Mouse (Mus musculus) MEL (cell line): ENCODE results near the gene Acvr2b. TPM values are rescaled to one million over a fixed set of nuclear protein-coding genes. Genes with fewer than 3 reads are reported as not detected.

Source experiments
- DNase-seq: peaks from one replicate; pipeline ENCODE4 v3.0.0; 2011; ENCODE audit warnings: low read depth, low spot score
- H3K27ac ChIP-seq: 2 replicates; pipeline ENCODE4 v1.5.1; 2012; ENCODE audit warnings: low read depth, mild to moderate bottlenecking, control low read depth, low read length, moderate library complexity; ENCODE audit not compliant: control insufficient read depth
- H3K27me3 ChIP-seq, 2 experiments: fragments of 150-350 bp in 1 of 2; sonication (generic) in 1 of 2; 2 replicates each; pipeline ENCODE4 v1.6.1; 2012; ENCODE audit warnings: low read length in 2 of 2, mild to moderate bottlenecking in 2 of 2, improper control_type of control experiment in 1 of 2, moderate library complexity in 1 of 2; ENCODE audit not compliant: insufficient read depth in 2 of 2, control insufficient read depth in 1 of 2
- H3K36me3 ChIP-seq, 2 experiments: 2 replicates each; pipeline ENCODE4 v1.6.1; 2012 to 2014; ENCODE audit warnings: low read length in 2 of 2, improper control_type of control experiment in 1 of 2, inconsistent platforms in 1 of 2, mild to moderate bottlenecking in 1 of 2; ENCODE audit not compliant: insufficient read depth in 2 of 2, control insufficient read depth in 1 of 2
- H3K4me1 ChIP-seq, 2 experiments: fragments of 150-350 bp in 1 of 2; sonication (generic) in 1 of 2; 2 replicates each; pipeline ENCODE4 v1.6.1; 2012; ENCODE audit warnings: low read length in 2 of 2, improper control_type of control experiment in 1 of 2, mild to moderate bottlenecking in 1 of 2; ENCODE audit not compliant: insufficient read depth in 2 of 2, control insufficient read depth in 1 of 2
- H3K4me3 ChIP-seq, 2 experiments: fragments of 150-350 bp in 1 of 2; sonication (generic) in 1 of 2; 2 replicates each; pipeline ENCODE4 v1.5.1; 2012; ENCODE audit warnings: low read depth in 2 of 2, low read length in 2 of 2, mild to moderate bottlenecking in 2 of 2, moderate library complexity in 2 of 2, control low read depth in 1 of 2, improper control_type of control experiment in 1 of 2; ENCODE audit not compliant: control insufficient read depth in 1 of 2, insufficient read depth in 1 of 2
- H3K79me2 ChIP-seq: 2 replicates; pipeline ENCODE4 v1.6.1; 2012; ENCODE audit warnings: mild to moderate bottlenecking, low read length, moderate library complexity; ENCODE audit not compliant: control insufficient read depth, poor library complexity, insufficient read depth
- H3K9ac ChIP-seq: 2 replicates; pipeline ENCODE4 v1.6.1; 2012; ENCODE audit warnings: low read depth, mild to moderate bottlenecking, control low read depth, low read length, moderate library complexity; ENCODE audit not compliant: control insufficient read depth, poor library complexity, severe bottlenecking
- H3K9me3 ChIP-seq: fragments of 150-350 bp; sonication (generic); replicated peaks from 2 replicates; pipeline ENCODE4 v1.6.1; 2012; ENCODE audit warnings: mild to moderate bottlenecking, low read length, improper control_type of control experiment, moderate library complexity; ENCODE audit not compliant: insufficient read depth
- CHD1 ChIP-seq: IDR thresholded peaks from 2 replicates; pipeline ENCODE4 v1.6.1; 2012; ENCODE audit warnings: low read depth, mild to moderate bottlenecking, inconsistent platforms, low read length, improper control_type of control experiment
- CHD2 ChIP-seq: IDR thresholded peaks from 2 replicates; pipeline ENCODE4 v1.6.1; 2011; ENCODE audit warnings: low read length, improper control_type of control experiment
- CTCF ChIP-seq, 3 experiments: IDR thresholded peaks in 2 of 3; conservative IDR thresholded peaks in 1 of 3; 2 replicates each; pipeline ENCODE4 v1.5.1; 2011 to 2012; ENCODE audit warnings: low read length in 3 of 3, low read depth in 2 of 3, mild to moderate bottlenecking in 2 of 3, improper control_type of control experiment in 1 of 3, inconsistent platforms in 1 of 3, mixed read lengths in 1 of 3, moderate library complexity in 1 of 3; ENCODE audit not compliant: control insufficient read depth in 1 of 3, insufficient read depth in 1 of 3, poor library complexity in 1 of 3, severe bottlenecking in 1 of 3
- EP300 ChIP-seq, 2 experiments: IDR thresholded peaks; 2 replicates each; pipeline ENCODE4 v1.6.1; 2011; ENCODE audit warnings: improper control_type of control experiment in 2 of 2, low read length in 2 of 2, low read depth in 1 of 2, mild to moderate bottlenecking in 1 of 2
- ETS1 ChIP-seq: IDR thresholded peaks from 2 replicates; pipeline ENCODE4 v1.6.1; 2012; ENCODE audit warnings: low read depth, mild to moderate bottlenecking, inconsistent platforms, low read length, improper control_type of control experiment, moderate library complexity
- GABPA ChIP-seq: IDR thresholded peaks from 2 replicates; pipeline ENCODE4 v1.6.1; 2012; ENCODE audit warnings: low read depth, mild to moderate bottlenecking, inconsistent platforms, low read length, improper control_type of control experiment, moderate library complexity
- GATA1 ChIP-seq: IDR thresholded peaks from 2 replicates; pipeline ENCODE4 v1.6.1; 2011; ENCODE audit warnings: low read depth, low read length, improper control_type of control experiment
- JUND ChIP-seq: IDR thresholded peaks from 2 replicates; pipeline ENCODE4 v1.6.1; 2011; ENCODE audit warnings: low read depth, mild to moderate bottlenecking, improper control_type of control experiment, low read length
- KAT2A ChIP-seq: conservative IDR thresholded peaks from 2 replicates; pipeline ENCODE4 v1.6.1; 2012; ENCODE audit warnings: low read depth, low read length, improper control_type of control experiment, inconsistent platforms
- MAX ChIP-seq: IDR thresholded peaks from 2 replicates; pipeline ENCODE4 v1.6.1; 2011; ENCODE audit warnings: low read length, improper control_type of control experiment
- MAZ ChIP-seq: IDR thresholded peaks from 2 replicates; pipeline ENCODE4 v1.6.1; 2012; ENCODE audit warnings: low read depth, mild to moderate bottlenecking, inconsistent platforms, low read length, improper control_type of control experiment
- MYC ChIP-seq: IDR thresholded peaks from 2 replicates; pipeline ENCODE4 v1.6.1; 2011; ENCODE audit warnings: low read depth, mild to moderate bottlenecking, low read length, improper control_type of control experiment, moderate library complexity
- POLR2A ChIP-seq, 2 experiments: IDR thresholded peaks; 2 replicates each; pipeline ENCODE4 v1.6.1; 2011 to 2012; ENCODE audit warnings: low read length in 2 of 2, mild to moderate bottlenecking in 2 of 2, control low read depth in 1 of 2, improper control_type of control experiment in 1 of 2, low read depth in 1 of 2, moderate library complexity in 1 of 2; ENCODE audit not compliant: control insufficient read depth in 1 of 2, insufficient read depth in 1 of 2, poor library complexity in 1 of 2
- POLR2AphosphoS2 ChIP-seq: IDR thresholded peaks from 2 replicates; pipeline ENCODE4 v1.6.1; 2011; ENCODE audit warnings: low read length, improper control_type of control experiment
- POLR2AphosphoS5 ChIP-seq: IDR thresholded peaks from 2 replicates; pipeline ENCODE4 v1.6.1; 2012; ENCODE audit warnings: low read depth, borderline replicate concordance, mild to moderate bottlenecking, inconsistent platforms, low read length, moderate library complexity, mixed read lengths
- RCOR1 ChIP-seq: IDR thresholded peaks from 2 replicates; pipeline ENCODE4 v1.6.1; 2012; ENCODE audit warnings: low read depth, mild to moderate bottlenecking, inconsistent platforms, low read length, improper control_type of control experiment
- SIN3A ChIP-seq: IDR thresholded peaks from 2 replicates; pipeline ENCODE4 v1.6.1; 2012; ENCODE audit warnings: low read length, improper control_type of control experiment, inconsistent platforms
- SMC3 ChIP-seq: IDR thresholded peaks from 2 replicates; pipeline ENCODE4 v1.6.1; 2011; ENCODE audit warnings: low read depth, low read length, improper control_type of control experiment
- TBP ChIP-seq: IDR thresholded peaks from 2 replicates; pipeline ENCODE4 v1.8.0; 2011; ENCODE audit warnings: low read depth, low read length, improper control_type of control experiment
- USF1 ChIP-seq: IDR thresholded peaks from 2 replicates; pipeline ENCODE4 v1.6.1; 2014; ENCODE audit warnings: low read depth, mild to moderate bottlenecking, inconsistent platforms, low read length, improper control_type of control experiment, moderate library complexity
- USF2 ChIP-seq, 2 experiments: IDR thresholded peaks; 2 replicates each; pipeline ENCODE4 v1.6.1; 2011 to 2012; ENCODE audit warnings: improper control_type of control experiment in 2 of 2, low read length in 2 of 2, borderline replicate concordance in 1 of 2, inconsistent platforms in 1 of 2, low read depth in 1 of 2, mild to moderate bottlenecking in 1 of 2; ENCODE audit not compliant: insufficient read depth in 1 of 2
- ZC3H11A ChIP-seq: IDR thresholded peaks from 2 replicates; pipeline ENCODE4 v1.6.1; 2012; ENCODE audit warnings: low read depth, mild to moderate bottlenecking, inconsistent platforms, low read length, improper control_type of control experiment
- ZMIZ1 ChIP-seq: IDR thresholded peaks from 2 replicates; pipeline ENCODE4 v1.6.1; 2012; ENCODE audit warnings: low read depth, mild to moderate bottlenecking, inconsistent platforms, low read length, improper control_type of control experiment, moderate library complexity
- polyA plus RNA-seq, 2 experiments: library from polyadenylated mRNA; stranded (reverse) in 1 of 2; unstranded in 1 of 2; fragments of >175 nt in 1 of 2; fragments of >200 nt in 1 of 2; gene quantifications; 2 replicates each; pipeline versions ENCODE4 v1.2.1 to v1.2.4; 2012; ENCODE audit warnings: low replicate concordance in 2 of 2, low read depth in 1 of 2; ENCODE audit not compliant: insufficient read length in 2 of 2, insufficient read depth in 1 of 2, missing spikeins in 1 of 2
- total RNA-seq: library from RNA; depleted of rRNA; stranded (reverse); fragments of 300-350 nt; gene quantifications from 2 replicates; pipeline ENCODE4 v1.2.3, GENCODE M21; 2012

Gene Acvr2b
- total and polyA plus RNA-seq, 3 experiments, result 0.81 to 1.9 TPM; not detected in 1

- no peak overlapping the region for H3K27ac ChIP-seq
- no peaks in the 10 kb centered on the region for H3K36me3 ChIP-seq
- no peak overlapping the region for H3K9ac ChIP-seq
- no peak overlapping the region for H3K4me3 ChIP-seq
- no peak for TF ChIP-seq GABPA
- TF ChIP-seq MYC, result no peak
- TF ChIP-seq MAZ, result no peak
- no peak for TF ChIP-seq JUND
- TF ChIP-seq GATA1, result no peak
- TF ChIP-seq CHD1, result no peak
- no peak for TF ChIP-seq CHD2
- no peak for TF ChIP-seq SIN3A
- no peak for TF ChIP-seq POLR2AphosphoS2
- TF ChIP-seq MAX, result no peak
- no peak for TF ChIP-seq RCOR1
- no peak for TF ChIP-seq USF2 (IDR thresholded peaks at IDR 0.05; ENCODE audit: borderline replicate concordance in 1 of 2, insufficient read depth in 1 of 2, low read depth in 1 of 2, low read length in 2 of 2)
- TF ChIP-seq ETS1, result no peak
- TF ChIP-seq POLR2A (IDR thresholded peaks at IDR 0.05; ENCODE audit: control insufficient read depth in 1 of 2, insufficient read depth in 1 of 2, low read depth in 1 of 2, low read length in 2 of 2, poor library complexity in 1 of 2), result no peak
- TF ChIP-seq KAT2A, result no peak
- no peak for TF ChIP-seq EP300 (IDR thresholded peaks at IDR 0.05; ENCODE audit: low read depth in 1 of 2, low read length in 2 of 2)
- no peak for TF ChIP-seq ZMIZ1
- no peak for TF ChIP-seq POLR2AphosphoS5
- no peak for TF ChIP-seq TBP
- no peak for DNase-seq
- H3K9me3 ChIP-seq, result no peaks in the 10 kb centered on the region
- no peaks in the 10 kb centered on the region for H3K79me2 ChIP-seq
- H3K27me3 ChIP-seq, result no peaks in the 10 kb centered on the region
- H3K4me1 ChIP-seq, result no peaks in the 10 kb centered on the region
Observed at GRCm38 (mm10) chr9:119474717-119475611, 73.0 kb downstream of the Acvr2b start.

- H3K4me1 ChIP-seq, result no peaks in the 10 kb centered on the region
- no peak overlapping the region for H3K4me3 ChIP-seq
- TF ChIP-seq POLR2AphosphoS5 (no peak), CTCF (IDR thresholded peaks at IDR 0.05 in 2 of 3, conservative IDR thresholded peaks at IDR 0.05 in 1 of 3; ENCODE audit: control insufficient read depth in 1 of 3, insufficient read depth in 1 of 3, low read depth in 2 of 3, low read length in 3 of 3, poor library complexity in 1 of 3, severe bottlenecking in 1 of 3) (no peak), POLR2AphosphoS2 (no peak), JUND (no peak), USF2 (IDR thresholded peaks at IDR 0.05; ENCODE audit: borderline replicate concordance in 1 of 2, insufficient read depth in 1 of 2, low read depth in 1 of 2, low read length in 2 of 2) (no peak), CHD1 (no peak), GABPA (no peak), POLR2A (IDR thresholded peaks at IDR 0.05; ENCODE audit: control insufficient read depth in 1 of 2, insufficient read depth in 1 of 2, low read depth in 1 of 2, low read length in 2 of 2, poor library complexity in 1 of 2) (no peak), ZC3H11A (no peak), RCOR1 (no peak), USF1 (no peak), EP300 (IDR thresholded peaks at IDR 0.05; ENCODE audit: low read depth in 1 of 2, low read length in 2 of 2) (no peak), SMC3 (no peak), SIN3A (no peak)
- TF ChIP-seq, all 39 proteins: peak for 0
- H3K27ac ChIP-seq, result no peak overlapping the region
- no peaks in the 10 kb centered on the region for H3K36me3 ChIP-seq
- no peaks in the 10 kb centered on the region for H3K9me3 ChIP-seq
- H3K27me3 ChIP-seq, result no peaks in the 10 kb centered on the region
- no peaks in the 10 kb centered on the region for H3K79me2 ChIP-seq
- DNase-seq, result no peak
- H3K9ac ChIP-seq, result no peak overlapping the region
Observed at GRCm38 (mm10) chr9:119477754-119478153, 75.8 kb downstream of the Acvr2b start.
